Mouse (Mus musculus): Measurements from ENCODE around the gene Fhl5.

GRCm38 (mm10) chr4:25213451-25213850, 29.2 kb downstream of the Fhl5 start:
- TF ChIP-seq CTCF (IDR thresholded peaks at IDR 0.05) (no peak), EP300 (IDR thresholded peaks at IDR 0.05) (no peak)
